Mouse (Mus musculus): Measurements from ENCODE around the gene Nxn.

- TF ChIP-seq CTCF (IDR thresholded peaks at IDR 0.05; ENCODE audit: low read depth) = no peak
- no peak for TF ChIP-seq EP300 (IDR thresholded peaks at IDR 0.05; ENCODE audit: low read depth)
These were observed 137.7 kb downstream of the Nxn start for GRCm38 (mm10) chr11:76261224-76261623.

Measured in heart, postnatal 0 days (tissue).